Mouse (Mus musculus): Measurements from ENCODE around the gene Sell. TPM values are rescaled to one million over a fixed set of nuclear protein-coding genes. Genes with fewer than 3 reads are reported as not detected.

The Sell gene
- polyA plus RNA-seq, 1 experiment: not detected

DNA sequence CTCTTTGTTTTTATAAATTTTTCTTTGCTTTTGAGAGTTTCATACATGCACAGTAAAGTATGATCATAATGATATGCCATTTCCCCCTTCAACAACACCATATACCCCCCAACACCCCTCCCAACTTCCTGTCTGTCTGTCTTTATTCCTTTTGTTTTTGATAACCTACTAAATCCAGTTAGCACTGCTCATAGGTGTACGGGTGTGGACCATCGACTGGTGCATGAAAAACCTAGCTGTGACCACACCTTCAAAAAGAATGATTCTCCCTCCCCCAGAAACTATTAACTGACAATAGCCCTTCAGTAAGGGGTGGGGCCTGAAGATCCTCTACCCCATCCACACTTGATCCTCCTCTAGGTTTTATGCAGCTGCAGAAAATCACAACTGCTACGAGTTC, 2.0 kb downstream of the Sell start:
- no peaks in the 10 kb centered on the region for H3K4me1 ChIP-seq (ENCODE audit: control insufficient read depth, insufficient read depth, insufficient read length, low read length)
- H3K27ac ChIP-seq (replicated peaks; ENCODE audit: low read depth, low read length): no peak overlapping the region
- H3K4me3 ChIP-seq (ENCODE audit: insufficient read depth, low read depth, low read length): no peak overlapping the region

DNA sequence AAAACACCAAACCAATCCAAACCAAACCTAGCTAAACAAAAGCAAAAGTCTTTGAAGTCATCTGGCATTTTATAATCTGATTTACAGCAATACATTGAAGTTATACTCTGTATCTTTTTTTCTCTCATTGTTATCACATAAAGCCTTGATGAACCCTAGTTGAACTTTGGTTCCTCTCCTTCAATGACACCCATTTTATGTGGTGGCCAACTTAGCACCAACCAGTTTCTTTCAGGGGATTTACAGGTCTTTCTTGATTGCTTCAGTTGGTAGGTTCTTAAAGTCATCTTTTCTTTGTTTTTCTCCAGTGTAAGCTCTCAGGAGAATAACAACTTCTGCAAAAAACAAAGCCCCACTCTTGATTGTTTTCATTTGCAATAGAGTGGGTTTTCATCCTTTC, 7.5 kb downstream of the Sell start:
- no peaks in the 10 kb centered on the region for H3K4me1 ChIP-seq (ENCODE audit: control insufficient read depth, insufficient read depth, insufficient read length, low read length)
- H3K4me3 ChIP-seq (ENCODE audit: insufficient read depth, low read depth, low read length): no peak overlapping the region
- H3K27ac ChIP-seq (replicated peaks; ENCODE audit: low read depth, low read length): no peak overlapping the region

DNA sequence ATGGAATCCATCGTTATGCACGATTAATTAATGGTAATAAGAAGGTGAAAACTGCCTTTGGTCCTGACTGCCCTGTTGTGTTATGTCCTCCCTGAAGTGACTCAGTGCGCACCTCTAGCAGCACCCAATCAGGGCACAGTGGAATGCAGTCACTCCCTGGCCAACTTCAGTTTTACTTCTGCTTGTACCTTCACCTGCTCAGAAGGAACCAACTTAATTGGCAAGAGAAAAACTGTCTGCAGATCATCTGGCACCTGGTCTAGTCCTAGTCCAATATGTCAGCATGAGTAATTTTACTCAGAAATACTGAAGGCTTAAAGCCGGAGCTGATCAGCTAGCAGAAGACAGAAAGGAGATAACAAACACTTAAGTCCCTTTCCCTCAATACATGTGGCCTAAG, 8.7 kb downstream of the Sell start:
- Histone ChIP-seq H3K4me1 (ENCODE audit: control insufficient read depth, insufficient read depth, insufficient read length, low read length) (no peaks in the 10 kb centered on the region), H3K4me3 (ENCODE audit: insufficient read depth, low read depth, low read length) (no peak overlapping the region), H3K27ac (replicated peaks; ENCODE audit: low read depth, low read length) (no peak overlapping the region)

DNA sequence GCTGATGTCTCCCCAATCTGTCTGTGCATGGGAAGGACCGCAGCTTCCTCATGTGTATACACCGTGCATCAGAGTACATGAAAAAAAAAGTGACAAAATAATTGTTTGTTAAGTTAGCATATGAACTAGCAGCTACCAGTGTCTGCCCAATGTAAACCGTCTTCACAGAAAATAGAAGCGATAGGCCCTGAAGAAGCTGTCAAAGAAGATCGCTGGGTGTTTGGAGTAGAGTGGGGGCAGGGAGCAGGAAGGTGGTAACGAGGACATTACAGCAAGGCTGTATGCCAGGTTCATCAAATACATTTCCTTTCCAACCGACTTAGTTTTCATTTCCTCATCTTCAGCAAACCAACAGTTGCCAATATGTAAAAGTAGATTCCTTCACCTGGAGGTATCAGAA, 9.3 kb downstream of the Sell start:
- Histone ChIP-seq H3K4me3 (ENCODE audit: insufficient read depth, low read depth, low read length) (no peak overlapping the region), H3K4me1 (ENCODE audit: control insufficient read depth, insufficient read depth, insufficient read length, low read length) (no peaks in the 10 kb centered on the region), H3K27ac (replicated peaks; ENCODE audit: low read depth, low read length) (no peak overlapping the region)

DNA sequence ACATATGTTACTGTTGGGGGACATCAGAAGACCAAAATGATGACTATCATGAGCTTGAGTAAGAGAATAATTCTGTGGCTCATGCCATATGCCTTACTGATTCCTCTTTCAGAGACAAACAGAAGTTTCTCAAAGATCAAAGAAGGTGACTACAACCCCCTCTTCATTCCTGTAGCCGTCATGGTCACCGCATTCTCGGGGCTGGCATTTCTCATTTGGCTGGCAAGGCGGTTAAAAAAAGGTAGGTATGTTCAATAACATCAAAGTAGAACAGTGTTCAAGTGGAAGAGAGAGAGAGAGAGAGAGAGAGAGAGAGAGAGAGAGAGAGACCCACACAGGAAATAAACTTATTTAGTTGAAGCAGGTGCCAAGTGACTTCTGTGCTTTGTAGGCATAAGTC, 10.2 kb downstream of the Sell start:
- Histone ChIP-seq H3K4me1 (ENCODE audit: control insufficient read depth, insufficient read depth, insufficient read length, low read length) (no peaks in the 10 kb centered on the region), H3K4me3 (ENCODE audit: insufficient read depth, low read depth, low read length) (no peak overlapping the region), H3K27ac (replicated peaks; ENCODE audit: low read depth, low read length) (no peak overlapping the region)

DNA sequence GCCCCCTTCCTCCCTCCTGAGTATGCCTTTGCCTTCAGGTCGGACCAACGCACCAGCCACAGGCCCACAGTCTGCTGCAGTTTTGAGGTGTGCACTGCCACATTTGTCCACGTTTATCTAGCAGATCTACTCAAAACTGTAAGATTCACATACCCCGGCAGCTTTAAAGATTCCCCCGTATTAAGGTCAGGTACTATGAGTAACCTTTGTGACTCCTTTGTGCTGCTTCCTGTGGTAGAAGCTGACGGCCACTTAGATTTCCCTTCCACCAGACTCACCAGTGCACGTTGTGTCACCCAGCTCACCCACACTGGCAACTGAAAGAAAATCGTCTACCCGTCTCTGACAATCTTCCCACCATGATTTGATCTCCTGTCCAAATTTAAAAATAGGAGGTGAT, 11.3 kb downstream of the Sell start:
- no peak overlapping the region for H3K4me3 ChIP-seq (ENCODE audit: insufficient read depth, low read depth, low read length)
- no peak overlapping the region for H3K27ac ChIP-seq (replicated peaks; ENCODE audit: low read depth, low read length)
- no peaks in the 10 kb centered on the region for H3K4me1 ChIP-seq (ENCODE audit: control insufficient read depth, insufficient read depth, insufficient read length, low read length)

DNA sequence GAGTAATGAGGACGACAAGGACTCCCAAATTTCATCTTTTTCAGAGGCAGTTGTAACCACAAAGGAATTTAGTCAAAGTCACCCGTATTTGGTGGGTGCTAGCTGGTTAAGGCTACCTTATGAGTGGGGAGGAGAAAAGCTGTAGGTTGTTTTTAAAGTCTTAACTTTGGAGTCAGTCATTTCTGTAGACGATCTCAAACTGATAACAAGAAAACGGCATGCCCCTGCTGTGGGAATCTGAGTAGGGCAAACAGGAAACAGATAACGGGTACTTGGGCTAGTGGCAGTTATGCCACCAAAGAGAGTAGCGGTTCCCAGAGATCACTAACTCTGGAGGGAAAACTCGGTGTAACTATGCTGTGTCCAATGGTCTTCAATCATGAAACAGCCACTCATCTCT, 12.0 kb downstream of the Sell start:
- Histone ChIP-seq H3K4me1 (ENCODE audit: control insufficient read depth, insufficient read depth, insufficient read length, low read length) (no peaks in the 10 kb centered on the region), H3K4me3 (ENCODE audit: insufficient read depth, low read depth, low read length) (no peak overlapping the region)

DNA sequence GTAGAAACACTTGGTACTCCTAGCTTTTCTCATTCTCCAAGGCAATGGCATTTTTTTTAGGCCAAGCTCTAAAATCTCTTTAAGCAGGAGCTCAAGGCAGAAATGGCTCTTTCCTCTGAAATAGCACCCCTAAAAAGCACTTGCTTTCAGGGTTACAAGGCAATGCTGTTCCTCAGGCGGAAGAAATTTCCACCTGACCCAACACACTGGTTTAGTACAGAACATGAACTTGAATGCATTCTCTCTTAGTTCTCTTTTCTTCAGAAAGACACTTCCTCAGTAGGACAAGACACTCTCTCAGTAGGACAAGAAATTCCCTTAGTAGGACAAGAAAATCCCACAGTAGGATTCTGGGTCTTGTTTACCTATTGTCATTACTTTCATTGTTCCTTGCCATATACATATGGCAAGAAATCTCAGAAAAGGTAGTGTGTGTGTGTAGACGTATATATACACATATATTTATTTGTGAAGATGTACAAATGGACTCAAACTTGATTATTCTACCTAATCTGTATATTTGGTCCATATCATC, 12.9 kb downstream of the Sell start:
- Histone ChIP-seq H3K4me3 (ENCODE audit: insufficient read depth, low read depth, low read length) (no peak overlapping the region), H3K4me1 (ENCODE audit: control insufficient read depth, insufficient read depth, insufficient read length, low read length) (no peaks in the 10 kb centered on the region), H3K27ac (replicated peaks; ENCODE audit: low read depth, low read length) (no peak overlapping the region)

More for the DNA sequence above, 12.0 kb downstream of the Sell start:
- no peak overlapping the region for H3K27ac ChIP-seq (replicated peaks; ENCODE audit: low read depth, low read length)

DNA sequence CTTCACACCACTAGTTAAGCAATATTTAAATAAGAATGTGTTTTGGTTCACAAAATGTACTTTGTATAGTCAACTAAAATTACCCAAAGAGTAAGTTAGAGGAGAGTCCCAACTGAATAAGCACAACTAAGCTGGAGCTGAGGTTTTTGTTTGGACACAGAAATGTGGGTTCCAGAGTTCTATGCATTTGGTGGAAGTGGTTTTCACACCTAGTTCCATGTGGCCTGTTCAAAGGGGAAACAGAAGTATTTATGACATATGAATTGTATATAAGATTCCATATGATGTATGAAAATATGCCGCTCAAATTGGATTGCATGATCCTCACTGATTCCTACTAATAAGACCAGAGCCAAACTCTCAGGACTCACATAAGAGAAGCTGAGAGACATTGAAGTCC, 13.6 kb downstream of the Sell start:
- no peak overlapping the region for H3K27ac ChIP-seq (replicated peaks; ENCODE audit: low read depth, low read length)
- H3K4me3 ChIP-seq (ENCODE audit: insufficient read depth, low read depth, low read length): no peak overlapping the region
- H3K4me1 ChIP-seq (ENCODE audit: control insufficient read depth, insufficient read depth, insufficient read length, low read length): no peaks in the 10 kb centered on the region

DNA sequence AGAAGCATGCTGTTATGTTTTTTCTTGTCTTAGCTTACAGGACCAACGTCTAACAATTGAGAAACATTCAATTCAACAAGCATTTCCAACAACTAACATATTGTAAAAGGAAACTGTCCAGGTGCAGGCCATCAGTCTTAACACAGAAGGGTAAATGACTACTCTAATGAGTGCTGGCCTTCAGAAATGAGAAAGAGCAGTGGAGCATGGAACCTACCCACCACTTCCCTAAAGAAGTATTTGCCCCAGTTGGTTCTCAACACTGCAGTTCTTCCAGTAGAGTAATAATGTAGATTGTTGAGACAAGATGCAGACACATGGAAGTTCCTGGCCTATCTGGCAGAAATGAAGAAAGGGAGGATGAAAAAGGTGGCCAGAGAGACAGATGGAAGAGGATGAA, 14.7 kb downstream of the Sell start:
- no peak overlapping the region for H3K27ac ChIP-seq (replicated peaks; ENCODE audit: low read depth, low read length)
- no peaks in the 10 kb centered on the region for H3K4me1 ChIP-seq (ENCODE audit: control insufficient read depth, insufficient read depth, insufficient read length, low read length)
- H3K4me3 ChIP-seq (ENCODE audit: insufficient read depth, low read depth, low read length): no peak overlapping the region

DNA sequence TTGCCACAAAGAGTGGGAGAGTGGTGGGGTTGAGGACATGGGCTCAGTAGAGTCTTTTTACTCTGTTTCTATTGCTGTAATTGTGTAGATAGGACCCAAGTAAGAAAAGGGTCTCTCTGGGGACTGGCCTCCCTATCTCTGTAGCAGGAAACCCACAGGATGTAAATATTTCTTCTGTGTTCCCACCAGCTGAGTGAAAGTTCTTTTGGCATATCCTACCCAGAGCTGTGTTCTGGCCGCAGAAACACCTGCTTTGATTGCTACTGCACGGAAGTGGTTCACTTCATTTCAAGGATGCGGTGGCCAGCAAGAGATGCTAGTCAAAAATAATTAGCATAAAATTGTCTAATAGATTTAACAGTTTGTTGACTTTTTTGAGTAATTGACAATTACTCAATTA, 15.2 kb downstream of the Sell start:
- H3K27ac ChIP-seq (replicated peaks; ENCODE audit: low read depth, low read length): no peak overlapping the region
- H3K4me1 ChIP-seq (ENCODE audit: control insufficient read depth, insufficient read depth, insufficient read length, low read length): no peaks in the 10 kb centered on the region
- H3K4me3 ChIP-seq (ENCODE audit: insufficient read depth, low read depth, low read length): no peak overlapping the region

DNA sequence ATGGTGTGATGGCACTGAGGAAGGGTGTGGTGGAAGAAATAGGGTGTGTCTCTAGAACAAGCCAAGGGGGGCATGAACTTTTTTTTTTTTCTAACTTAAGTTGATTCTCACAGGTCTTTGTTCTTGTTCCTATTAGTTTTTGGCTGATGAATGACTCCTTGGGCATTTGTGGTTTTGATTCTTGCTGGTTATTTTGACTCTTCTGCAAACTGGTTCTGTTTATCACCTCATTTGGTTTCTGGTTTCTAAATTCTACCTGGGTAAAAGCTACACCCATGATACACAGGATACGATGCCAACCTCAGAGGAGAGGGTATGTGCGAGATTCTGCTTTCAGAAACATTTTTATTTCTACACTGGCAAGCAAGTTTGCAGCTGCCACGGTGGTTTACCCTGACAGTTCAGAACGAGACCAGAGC, 16.6 kb downstream of the Sell start:
- no peaks in the 10 kb centered on the region for H3K4me1 ChIP-seq (ENCODE audit: control insufficient read depth, insufficient read depth, insufficient read length, low read length)
- H3K4me3 ChIP-seq (ENCODE audit: insufficient read depth, low read depth, low read length): no peak overlapping the region
- no peak overlapping the region for H3K27ac ChIP-seq (replicated peaks; ENCODE audit: low read depth, low read length)

DNA sequence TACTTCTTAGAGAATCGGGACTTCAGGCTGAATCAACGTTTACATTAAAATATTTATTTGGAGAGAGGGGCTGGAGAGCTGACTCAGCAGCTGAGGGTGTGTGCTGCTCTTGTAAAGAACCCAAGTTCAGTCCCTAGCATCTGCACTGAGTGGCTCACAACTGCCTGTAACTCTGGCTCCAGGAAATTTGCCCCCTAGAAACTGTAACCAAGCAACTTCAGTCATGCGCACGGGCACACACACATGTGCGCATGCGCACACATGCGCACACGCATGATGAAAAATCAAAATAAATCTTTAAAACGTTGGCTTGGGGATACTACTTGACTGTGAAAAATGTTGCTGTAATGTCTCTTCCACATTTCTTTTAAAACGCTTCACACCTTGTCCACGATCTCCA, 17.3 kb downstream of the Sell start:
- no peak overlapping the region for H3K27ac ChIP-seq (replicated peaks; ENCODE audit: low read depth, low read length)
- no peak overlapping the region for H3K4me3 ChIP-seq (ENCODE audit: insufficient read depth, low read depth, low read length)
- H3K4me1 ChIP-seq (ENCODE audit: control insufficient read depth, insufficient read depth, insufficient read length, low read length): no peaks in the 10 kb centered on the region

DNA sequence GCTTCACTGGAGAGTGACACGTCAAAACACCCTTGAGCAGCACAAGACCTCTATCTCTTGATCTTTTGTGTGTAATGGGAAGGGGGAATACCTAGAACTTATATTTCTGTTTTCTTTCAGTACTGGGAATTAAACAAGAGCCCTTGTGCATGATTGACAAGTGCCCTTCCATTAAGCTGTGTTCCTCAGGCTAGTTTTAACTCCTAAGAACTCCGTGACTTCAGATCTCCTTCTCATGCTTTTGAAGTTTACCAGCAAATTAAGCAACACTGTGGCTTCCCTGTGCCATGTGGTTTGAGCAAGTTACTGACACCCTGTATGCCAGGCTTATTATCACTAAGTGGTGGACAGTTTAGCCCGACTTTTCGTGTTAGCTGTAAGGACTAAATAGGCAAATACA, 21.3 kb downstream of the Sell start:
- Histone ChIP-seq H3K4me3 (ENCODE audit: insufficient read depth, low read depth, low read length) (no peak overlapping the region), H3K27ac (replicated peaks; ENCODE audit: low read depth, low read length) (no peak overlapping the region), H3K4me1 (ENCODE audit: control insufficient read depth, insufficient read depth, insufficient read length, low read length) (no peaks in the 10 kb centered on the region)

DNA sequence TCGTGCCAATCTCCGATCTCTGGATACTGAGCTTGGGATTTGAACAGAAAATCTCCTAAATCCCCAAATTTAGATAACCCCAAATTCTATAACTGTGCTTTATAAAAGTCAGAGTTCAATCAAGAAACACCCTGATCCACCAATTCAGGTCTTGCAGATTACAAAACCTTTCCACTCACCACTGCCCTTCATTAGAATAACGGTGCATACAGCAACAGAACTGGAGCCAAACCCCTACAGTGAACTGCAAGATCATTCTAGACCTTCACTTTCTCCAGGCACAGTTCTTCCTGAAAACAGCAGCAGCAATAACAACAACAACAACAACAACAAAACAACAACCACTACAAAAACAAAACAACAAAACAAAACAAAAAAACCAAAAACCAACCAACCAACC, 25.0 kb downstream of the Sell start:
- Histone ChIP-seq H3K4me1 (ENCODE audit: control insufficient read depth, insufficient read depth, insufficient read length, low read length) (no peaks in the 10 kb centered on the region), H3K4me3 (ENCODE audit: insufficient read depth, low read depth, low read length) (no peak overlapping the region), H3K27ac (replicated peaks; ENCODE audit: low read depth, low read length) (no peak overlapping the region)

DNA sequence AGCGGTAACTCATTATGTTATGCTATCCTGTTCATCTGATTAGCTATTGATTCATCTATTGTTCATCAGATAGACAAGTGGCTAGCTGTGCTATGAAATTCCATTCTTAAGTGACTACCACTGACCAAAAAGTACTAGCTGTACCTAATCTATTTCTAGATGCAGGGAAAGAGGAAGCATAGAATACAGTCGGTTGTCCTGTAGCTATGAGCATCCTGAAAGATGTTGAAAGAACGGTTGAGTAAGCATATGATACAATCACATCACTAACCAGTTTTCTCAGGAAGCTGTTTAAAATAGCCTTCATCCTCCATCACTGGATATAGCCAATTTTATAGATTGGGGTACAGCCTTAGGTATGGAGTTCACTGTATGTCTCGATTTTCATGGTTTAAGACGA, 26.1 kb downstream of the Sell start:
- no peak overlapping the region for H3K27ac ChIP-seq (replicated peaks; ENCODE audit: low read depth, low read length)
- no peaks in the 10 kb centered on the region for H3K4me1 ChIP-seq (ENCODE audit: control insufficient read depth, insufficient read depth, insufficient read length, low read length)

DNA sequence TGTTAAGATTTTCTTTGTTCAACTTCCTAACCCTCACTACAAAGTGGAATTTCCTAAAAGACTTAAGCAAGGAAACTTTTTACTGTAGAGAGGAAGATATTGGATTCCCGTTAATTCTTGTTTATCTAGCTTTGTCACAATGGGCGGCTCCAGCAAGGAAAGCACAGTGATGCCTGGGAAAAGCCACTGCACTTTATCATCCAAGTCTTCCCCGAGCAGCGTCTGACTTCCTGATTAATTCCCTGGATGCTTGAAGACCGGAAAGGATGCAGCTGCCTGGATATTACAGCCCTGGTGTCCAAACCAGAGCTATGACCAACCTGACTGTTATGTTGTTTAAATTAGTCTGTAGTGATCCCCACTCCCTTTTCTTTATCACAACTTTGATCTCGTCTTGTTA, 35.0 kb downstream of the Sell start:
- H3K4me3 ChIP-seq (ENCODE audit: insufficient read depth, low read depth, low read length): no peak overlapping the region
- H3K4me1 ChIP-seq (ENCODE audit: control insufficient read depth, insufficient read depth, insufficient read length, low read length): no peaks in the 10 kb centered on the region
- H3K27ac ChIP-seq (replicated peaks; ENCODE audit: low read depth, low read length): no peak overlapping the region

More for the DNA sequence above, 26.1 kb downstream of the Sell start:
- no peak overlapping the region for H3K4me3 ChIP-seq (ENCODE audit: insufficient read depth, low read depth, low read length)

All from brown adipose tissue, adult 24 weeks (tissue).